Mouse (Mus musculus): ENCODE data around the gene Ndufa3. TPM values are rescaled to one million over a fixed set of nuclear protein-coding genes. Genes with fewer than 3 reads are reported as not detected.

Gene Ndufa3
- total RNA-seq, 1 experiment from 2014 or later = 171 TPM

DNA sequence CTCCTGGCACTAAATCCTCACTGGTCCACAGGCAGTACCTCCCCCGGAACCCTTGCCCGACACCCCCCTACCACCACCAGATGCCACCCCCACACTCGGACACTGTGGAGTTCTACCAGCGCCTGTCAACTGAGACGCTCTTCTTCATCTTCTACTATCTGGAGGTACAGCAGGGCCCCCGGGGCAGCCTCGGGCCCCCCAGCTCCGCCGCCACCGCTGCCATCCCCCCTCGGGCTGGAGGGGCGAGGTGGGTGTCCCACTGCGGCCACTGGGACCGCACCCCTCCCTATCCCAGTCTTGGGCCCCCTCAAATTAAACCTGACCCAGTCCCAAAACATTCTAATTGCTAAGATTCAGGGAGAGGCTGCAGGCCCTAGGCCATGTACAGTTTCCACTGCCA is 41.4 kb downstream of the Ndufa3 start:
- no peak for ATAC-seq (ENCODE audit: extremely low read depth, insufficient number of reproducible peaks, low FRiP score, poor library complexity, severe bottlenecking)

GRCm38 (mm10) chr7:3664524-3665214 is 47.5 kb downstream of the Ndufa3 start:
- no peak for ATAC-seq (ENCODE audit: extremely low read depth, insufficient number of reproducible peaks, low FRiP score, poor library complexity, severe bottlenecking)

DNA sequence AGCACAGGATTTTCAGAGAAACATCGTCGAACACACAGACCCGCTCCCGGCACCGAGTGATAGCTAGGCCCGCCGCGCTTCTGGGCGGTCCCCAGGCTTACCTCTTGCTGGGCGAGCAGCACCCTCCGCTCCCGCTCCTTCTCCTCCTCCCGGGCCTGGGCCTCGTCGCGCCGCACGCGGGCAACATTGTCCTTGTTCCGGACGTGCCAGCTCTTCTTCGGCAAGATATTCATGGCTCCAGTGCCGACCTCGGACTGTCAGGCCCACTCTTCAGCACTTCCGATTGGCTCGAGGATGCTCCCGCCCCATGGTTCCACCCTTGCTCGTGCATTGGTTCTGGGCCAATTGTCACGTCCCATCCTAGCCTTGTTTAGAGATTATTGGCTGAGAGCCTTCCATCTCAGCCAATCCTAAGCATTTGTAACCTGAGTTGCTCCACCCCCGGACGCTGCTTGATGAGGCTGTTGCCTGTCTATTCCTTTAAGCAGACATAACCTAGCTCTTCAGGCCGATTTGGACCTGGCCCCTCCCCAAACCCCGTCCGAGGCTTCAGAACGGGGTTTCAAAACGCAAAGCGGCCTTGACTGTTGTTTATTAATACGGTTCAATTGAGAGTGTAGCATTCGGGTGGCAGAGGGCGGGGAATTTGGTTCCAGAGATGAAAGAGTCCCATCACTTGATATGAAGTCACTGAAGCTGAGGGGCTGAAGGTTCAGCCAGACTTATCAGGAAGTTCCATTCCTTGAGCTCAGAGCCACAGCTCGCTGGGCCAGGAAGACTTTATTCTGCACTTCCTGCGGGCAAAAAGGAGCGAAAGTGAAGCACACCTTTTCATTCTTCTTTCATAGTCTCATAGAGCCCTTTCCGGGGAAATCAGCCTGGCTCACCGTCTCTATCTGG is 48.3 kb downstream of the Ndufa3 start, which contains the start of gene Leng1:
TSS of gene Leng1 (minus strand) at position 626 of the 900 bp plus-strand sequence.
- ATAC-seq (ENCODE audit: extremely low read depth, insufficient number of reproducible peaks, low FRiP score, poor library complexity, severe bottlenecking) = peak; percentile 98

DNA sequence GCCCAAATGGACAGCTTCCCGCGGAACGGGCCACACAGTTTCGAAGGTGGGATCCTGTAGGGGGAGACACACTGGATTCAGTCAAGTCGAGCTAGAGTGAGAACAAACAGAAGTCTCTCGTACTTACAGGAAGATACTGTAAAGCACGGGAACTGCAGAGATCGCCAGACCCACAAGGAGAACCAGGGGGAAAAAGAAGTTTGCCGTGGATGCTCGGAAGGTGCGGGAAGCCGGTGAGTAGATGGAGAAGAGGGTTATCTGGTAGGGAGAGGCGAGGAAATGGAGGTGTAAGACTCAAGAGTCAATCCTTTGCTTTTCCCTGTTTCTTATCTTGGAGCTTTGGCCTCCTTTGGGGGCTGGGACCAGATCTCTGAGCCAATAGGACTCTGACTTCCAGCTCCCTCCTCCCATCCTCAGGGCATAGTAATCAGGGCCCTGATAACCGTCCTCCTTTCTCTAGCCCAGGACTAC is 49.8 kb downstream of the Ndufa3 start:
- ATAC-seq (ENCODE audit: extremely low read depth, insufficient number of reproducible peaks, low FRiP score, poor library complexity, severe bottlenecking) = no peak

Other genes with a start within 250 kb of the Ndufa3 start
- gene Cacng8, start 226.7 kb upstream of the Ndufa3 start, total RNA-seq (2017) = not detected in 2 replicates
- gene Cacng6, start 193.2 kb upstream of the Ndufa3 start, total RNA-seq (2017) = not detected in 2 replicates
- 50.3 and 60.8 TPM in 2 replicates for gene Tarm1, start 114.7 kb upstream of the Ndufa3 start, total RNA-seq (2017)
- not detected in 2 replicates for gene Oscar, start 1.2 kb upstream of the Ndufa3 start, total RNA-seq (2017)
- gene Tfpt, start 12.6 kb downstream of the Ndufa3 start, total RNA-seq (2017) = 28.5 and 53.9 TPM in 2 replicates
- 34.4 and 49.0 TPM in 2 replicates for gene Prpf31, start 12.6 kb downstream of the Ndufa3 start, total RNA-seq (2017)
- gene Cnot3, start 27.9 kb downstream of the Ndufa3 start, total RNA-seq (2017) = 55.9 TPM in 2 replicates
- 11.9 and 12.8 TPM in 2 replicates for gene Leng1, start 48.5 kb downstream of the Ndufa3 start, total RNA-seq (2017)
- 51.9 and 60.2 TPM in 2 replicates for gene Tmc4, start 60.2 kb downstream of the Ndufa3 start, total RNA-seq (2017)
- gene Tsen34, start 75.5 kb downstream of the Ndufa3 start, total RNA-seq (2017) = 26.4 and 26.5 TPM in 2 replicates
- gene Mboat7, start 76.2 kb downstream of the Ndufa3 start, total RNA-seq (2017) = 87.5 and 100 TPM in 2 replicates
- 1,508 and 1,604 TPM in 2 replicates for gene Rps9, start 86.6 kb downstream of the Ndufa3 start, total RNA-seq (2017)
- gene Pirb, start 103.0 kb downstream of the Ndufa3 start, total RNA-seq (2017) = 406 and 418 TPM in 2 replicates
- gene Gm15448, start 208.3 kb downstream of the Ndufa3 start, total RNA-seq (2017) = 36.3 and 41.7 TPM in 2 replicates
- 85.7 and 94.4 TPM in 2 replicates for gene Pira2, start 227.7 kb downstream of the Ndufa3 start, total RNA-seq (2017)